Mouse (Mus musculus) thymus, postnatal 10 days (tissue): Measurements from ENCODE around the gene Olfr1505.

Experiments
- DNase-seq, 2 experiments: peaks; one replicate each; pipeline ENCODE4 v3.0.0; 2021; ENCODE audit warnings: low spot score in 2 of 2

The Olfr1505 gene

GRCm38 (mm10) chr19:13913230-13913629 lies at the start of gene Olfr1505:
Olfr1505 (plus strand) TSS chr19:13913530.
- DNase-seq: no peak

DNA sequence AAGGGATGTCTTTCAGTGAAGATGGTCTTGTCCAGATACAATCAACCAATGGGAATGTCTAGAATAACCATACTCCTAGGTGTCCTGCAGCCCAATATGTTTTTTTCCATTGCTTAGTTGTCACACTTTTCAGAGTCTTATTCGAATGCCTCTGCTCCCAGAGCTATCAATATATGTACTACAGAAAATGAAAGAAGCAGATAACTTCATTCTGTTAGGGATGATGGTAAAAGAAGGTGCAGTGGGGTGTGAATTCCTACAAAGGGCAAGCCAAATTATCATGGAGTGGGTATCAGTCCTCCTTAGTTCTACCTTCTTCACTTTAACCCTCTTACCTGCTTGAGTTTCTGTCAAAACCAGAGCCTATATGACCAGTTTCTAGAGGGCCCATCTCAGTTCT lies 15.5 kb upstream of the Olfr1505 start, which contains the start of gene Olfr1504:
Gene Olfr1504, minus strand, starts transcription at position 101 of the 400 bp plus-strand sequence.
- no peak for DNase-seq
